Mouse (Mus musculus): ENCODE results near the gene Shroom3.

Gene Shroom3

DNA sequence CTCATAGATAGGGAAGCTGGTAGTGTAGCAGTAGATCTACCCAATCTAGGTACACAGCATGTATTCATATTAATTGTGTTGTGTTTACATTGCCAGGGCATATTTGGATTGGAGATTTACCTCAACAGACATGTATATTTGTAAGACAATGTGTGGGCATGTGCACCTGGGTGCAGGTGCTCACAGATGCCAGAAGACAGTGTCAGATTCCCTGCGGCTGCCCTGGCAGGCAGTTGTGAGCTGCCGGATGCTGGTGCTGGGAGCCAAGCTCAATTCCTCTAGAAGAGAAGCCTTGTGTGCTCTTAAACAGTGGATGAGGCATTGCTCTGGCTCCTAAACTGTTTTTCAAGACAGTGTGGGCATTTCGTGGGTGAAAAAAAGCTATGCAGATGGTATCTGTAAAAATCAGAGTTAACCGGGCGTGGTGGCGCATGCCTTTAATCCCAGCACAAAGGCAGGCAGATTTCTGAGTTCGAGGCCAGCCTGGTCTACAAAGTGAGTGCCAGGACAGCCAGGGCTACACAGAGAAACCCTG is 72.1 kb downstream of the Shroom3 start:
- no peak for DNase-seq (ENCODE audit: low spot score)

DNA sequence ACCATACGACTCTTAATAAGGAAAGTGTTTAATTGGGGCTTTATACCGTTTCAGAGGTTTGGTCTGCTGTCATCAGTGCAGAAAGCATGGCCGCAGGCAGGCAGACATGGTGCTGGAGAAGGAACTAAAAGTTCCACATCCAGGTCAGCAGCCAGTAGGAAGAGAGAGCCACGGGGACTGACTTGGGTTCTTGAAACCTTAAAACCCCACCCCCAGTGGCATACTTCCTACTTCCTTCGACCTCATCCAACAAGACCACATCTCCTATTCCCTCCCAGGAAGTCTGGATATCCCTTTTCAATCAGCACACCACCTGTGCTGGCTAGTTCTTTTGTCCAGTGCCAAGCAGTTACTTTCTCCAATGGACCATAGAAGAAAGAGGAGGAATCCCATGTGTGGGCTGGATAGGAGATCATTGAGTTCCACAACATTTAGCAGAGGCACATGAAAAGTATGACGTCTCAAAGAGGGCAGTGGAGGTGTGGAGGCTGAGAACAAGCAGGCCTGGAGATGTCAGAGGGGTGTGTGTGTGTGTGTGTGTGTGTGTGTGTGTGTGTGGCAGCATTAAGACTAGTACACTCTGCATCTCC is 76.0 kb downstream of the Shroom3 start:
- no peak for DNase-seq (ENCODE audit: low spot score)

DNA sequence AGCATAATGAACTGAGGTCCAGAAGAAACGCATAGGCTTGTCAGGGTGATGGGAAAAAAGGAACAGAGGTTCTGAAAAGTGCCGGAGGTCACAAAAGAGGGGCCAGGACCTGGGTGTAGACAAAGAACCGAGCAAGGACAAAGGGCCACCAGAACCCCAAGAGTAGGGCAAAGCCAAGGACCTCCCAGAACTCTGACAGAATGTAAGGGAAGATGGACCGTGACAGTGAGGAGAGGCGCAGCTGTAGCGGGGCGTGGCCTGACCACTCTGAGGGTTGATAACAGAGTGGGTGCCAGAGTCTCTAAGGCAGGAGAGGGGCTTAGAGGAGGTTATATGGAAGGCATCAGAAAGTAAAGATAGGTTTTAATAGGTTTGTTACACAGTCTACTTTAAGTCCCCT is 77.3 kb downstream of the Shroom3 start:
- DNase-seq (ENCODE audit: low spot score) = no peak

DNA sequence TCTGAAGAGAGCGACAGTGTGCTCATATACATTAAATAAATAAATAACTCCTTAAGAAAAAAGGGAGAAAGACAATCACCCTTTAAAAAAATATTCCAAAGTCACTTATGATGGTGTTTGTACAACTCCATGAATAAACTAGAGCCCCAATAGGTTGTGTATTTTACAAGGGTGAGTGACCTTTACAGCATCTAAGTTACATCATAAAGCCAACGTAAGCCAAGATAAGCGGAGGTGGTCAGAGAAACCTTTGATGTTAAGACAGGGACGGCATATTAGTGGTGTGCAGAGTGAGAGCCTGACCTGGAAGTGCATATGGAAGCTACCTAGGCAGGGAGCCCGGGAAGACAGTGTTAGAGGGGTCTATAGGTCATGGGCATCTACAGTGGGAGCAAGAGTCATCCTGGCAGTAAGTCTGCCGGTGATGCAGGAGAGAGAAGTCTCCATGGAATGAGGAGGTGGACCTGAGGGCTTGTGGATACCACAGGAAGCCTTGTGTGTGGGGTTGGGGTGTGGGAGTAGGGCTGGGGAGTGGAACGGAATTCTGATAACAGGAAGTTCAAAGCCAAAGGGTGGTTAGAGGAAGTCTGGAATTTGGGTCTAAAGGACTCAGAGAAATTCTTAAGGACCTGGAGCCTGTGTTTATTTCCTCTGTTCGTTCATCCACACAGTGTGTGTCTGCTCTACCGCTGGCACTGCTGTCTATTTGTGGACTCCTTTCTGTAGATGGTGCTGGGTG is 78.5 kb downstream of the Shroom3 start:
- no peak for DNase-seq (ENCODE audit: low spot score)

DNA sequence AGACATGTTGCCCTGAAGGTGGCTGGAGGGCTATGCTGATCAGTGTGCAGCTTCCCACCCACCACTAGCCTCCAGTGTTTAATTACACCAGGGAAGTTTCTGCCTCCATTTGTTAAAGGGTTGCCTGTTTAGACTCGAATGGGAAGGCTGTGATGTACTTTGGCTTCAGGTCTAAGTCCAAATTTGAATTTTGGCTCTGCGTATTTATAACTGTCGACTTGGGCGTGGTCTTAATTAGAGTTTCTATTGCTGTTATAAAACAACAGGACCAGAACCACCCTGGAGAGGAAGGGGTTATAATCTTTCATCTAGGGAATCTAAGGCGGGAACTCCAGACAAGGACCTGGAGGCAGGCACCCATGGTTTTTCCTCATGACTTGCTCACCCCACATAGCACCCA is 79.2 kb downstream of the Shroom3 start:
- no peak for DNase-seq (ENCODE audit: low spot score)

DNA sequence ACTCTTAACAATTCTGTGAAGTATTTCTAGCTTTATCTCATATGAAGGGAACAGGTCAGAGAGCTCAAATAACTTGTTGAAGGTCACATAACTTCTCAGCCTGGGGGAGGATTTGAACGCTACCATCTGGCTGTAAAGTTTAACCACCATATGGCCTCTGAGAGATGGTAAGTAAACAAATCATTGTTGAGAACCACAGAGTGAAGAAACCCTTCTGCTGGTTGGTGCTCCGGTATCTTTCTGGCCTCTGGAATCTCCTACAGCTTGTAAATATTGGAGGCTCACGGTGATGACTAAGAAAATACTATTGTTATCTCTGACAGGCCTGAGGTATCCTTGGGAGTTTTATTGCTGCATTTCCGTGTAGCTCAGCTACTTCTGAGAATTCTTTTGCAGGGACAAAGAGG is 80.3 kb downstream of the Shroom3 start:
- DNase-seq (ENCODE audit: low spot score) = no peak

DNA sequence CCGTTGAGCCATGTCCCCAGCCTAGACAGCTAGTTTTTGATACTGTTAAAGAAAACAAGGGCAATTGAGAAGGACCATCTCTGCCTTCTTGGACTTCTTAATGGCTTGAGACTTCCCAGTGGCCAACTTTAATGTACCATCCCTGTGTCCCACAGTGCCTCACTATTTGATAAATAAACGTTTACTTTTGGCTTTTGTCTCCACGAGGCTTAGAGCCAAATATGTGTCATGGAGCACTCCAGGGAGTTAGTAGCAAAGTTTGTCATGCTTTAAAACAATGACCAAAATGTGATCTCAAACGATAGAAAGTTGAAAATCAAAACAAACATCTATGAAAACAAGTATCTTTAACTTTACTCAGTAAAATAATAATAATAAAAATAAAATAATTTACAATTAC is 83.1 kb downstream of the Shroom3 start:
- no peak for DNase-seq (ENCODE audit: low spot score)

DNA sequence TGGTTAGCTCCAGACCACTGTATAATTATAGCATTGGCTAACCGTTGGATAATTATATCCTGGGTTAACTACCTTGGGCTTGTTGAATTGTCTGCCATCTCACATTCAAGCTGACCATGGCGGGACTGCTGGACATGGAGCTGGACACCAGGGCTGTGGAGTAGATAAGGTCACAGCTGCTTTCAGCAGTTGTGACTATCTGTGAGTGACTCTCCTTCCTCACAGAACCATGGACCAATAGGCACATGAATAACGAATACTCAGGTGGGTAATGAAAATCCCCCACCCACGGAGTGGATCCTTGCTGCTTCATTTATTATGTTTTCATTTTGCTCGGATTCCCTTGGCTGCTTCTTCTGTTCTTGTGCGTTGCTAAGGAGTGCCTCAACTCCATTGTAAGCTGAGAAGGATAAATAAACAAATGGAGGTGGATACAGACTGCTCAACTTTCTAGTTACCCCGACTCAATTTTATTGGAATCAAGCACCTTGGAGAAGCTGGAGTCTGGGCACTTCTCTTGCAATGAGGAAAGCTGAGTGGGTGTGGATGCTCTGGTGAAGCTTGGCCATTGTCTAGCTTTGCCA is 84.1 kb downstream of the Shroom3 start:
- no peak for DNase-seq (ENCODE audit: low spot score)

DNA sequence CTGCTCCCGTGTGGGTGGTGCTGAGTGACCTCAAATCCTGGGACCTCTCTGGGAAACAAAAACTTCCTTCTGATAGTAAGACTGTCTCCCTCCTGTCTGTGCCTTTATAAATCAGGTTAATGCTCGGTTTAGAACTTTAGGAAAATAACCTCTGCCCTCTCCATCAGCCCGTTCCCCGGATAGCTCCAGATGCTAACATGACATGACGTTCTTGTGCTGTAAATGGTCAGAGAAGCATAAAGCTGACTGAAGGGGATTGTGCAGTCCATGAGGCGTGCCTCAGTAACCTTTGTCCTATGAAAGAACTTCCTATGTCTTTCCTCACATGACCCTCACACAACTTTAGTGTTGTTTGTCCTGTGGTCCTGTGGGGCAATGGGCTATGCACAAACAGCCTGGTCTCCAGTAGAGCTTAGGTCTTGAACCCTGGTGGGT is 84.6 kb downstream of the Shroom3 start:
- no peak for DNase-seq (ENCODE audit: low spot score)

DNA sequence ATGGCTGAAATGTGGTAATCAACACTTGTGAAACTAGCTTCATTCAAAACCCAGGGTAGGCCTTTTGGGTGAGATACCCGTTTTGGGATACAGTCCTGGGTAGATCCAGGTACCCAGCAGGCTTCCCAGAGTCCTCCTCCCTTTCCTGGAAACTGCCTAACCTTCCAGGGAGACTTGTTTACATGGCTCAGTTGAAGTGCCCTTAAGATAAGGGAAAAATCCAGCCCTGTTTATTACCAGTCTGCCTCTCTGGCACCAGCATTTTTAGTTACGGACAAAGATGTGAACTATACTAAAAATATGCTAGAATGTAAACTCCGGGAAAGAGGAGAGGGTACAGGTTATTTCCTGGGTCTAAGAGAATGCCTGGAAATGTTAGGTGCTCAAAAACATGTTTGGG is 90.6 kb downstream of the Shroom3 start:
- DNase-seq (ENCODE audit: low spot score) = no peak

DNA sequence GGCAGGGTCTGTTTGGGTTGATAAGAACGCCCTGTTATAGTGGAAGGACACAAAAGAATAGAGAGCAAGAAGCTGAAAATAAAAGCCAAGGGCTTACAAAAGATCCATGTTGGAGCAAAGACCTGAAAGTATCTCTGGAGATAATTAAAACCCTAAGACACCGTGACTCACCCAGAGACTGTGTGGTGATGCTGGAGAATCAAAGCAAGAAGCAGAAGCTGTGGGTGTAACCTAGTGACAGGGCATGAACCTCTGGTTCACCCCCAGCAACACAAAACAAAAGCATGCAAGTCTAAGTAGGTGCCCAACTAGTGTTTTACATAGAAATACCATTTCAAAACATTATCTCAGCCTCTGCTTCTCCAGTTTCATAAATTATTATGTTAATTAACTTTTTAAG is 91.2 kb downstream of the Shroom3 start:
- no peak for DNase-seq (ENCODE audit: low spot score)

DNA sequence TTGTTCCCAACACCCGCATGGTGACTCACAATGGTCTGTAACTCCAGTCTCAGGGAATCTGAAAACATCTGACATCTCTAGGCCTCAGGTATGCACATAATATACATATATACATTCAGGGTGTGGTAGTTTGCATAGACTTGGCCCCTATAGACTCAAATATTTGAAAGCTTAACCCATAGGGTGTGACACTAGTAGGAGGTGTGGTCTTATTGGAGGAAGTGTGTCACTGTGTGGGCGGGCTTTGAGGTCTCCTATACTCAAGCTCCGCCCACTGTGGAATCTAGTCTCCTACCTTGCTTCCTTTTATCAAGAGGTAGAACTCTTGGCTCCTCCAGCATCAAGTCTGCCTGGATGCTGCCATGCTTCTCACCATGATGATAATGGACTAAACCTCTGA is 91.7 kb downstream of the Shroom3 start:
- no peak for DNase-seq (ENCODE audit: low spot score)

DNA sequence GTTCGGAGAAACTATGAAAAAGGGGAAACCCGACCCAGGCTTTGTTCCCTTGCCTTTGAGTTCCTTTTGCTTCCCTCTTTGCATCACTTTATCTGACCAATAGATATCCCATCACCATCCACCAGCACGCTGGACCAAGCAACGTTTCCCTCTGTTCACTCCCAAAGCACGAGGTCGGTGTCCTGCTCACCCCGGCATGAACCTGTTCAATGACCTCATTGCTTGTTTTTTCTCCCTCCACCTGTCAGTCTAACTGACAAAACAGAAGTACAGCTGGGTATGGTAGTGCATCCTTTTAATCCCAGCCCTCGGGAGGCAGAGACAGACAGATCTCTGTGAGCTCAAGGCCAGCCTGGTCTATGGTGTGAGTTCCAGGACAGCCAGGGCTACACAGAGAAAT is 95.2 kb downstream of the Shroom3 start:
- no peak for DNase-seq (ENCODE audit: low spot score)

DNA sequence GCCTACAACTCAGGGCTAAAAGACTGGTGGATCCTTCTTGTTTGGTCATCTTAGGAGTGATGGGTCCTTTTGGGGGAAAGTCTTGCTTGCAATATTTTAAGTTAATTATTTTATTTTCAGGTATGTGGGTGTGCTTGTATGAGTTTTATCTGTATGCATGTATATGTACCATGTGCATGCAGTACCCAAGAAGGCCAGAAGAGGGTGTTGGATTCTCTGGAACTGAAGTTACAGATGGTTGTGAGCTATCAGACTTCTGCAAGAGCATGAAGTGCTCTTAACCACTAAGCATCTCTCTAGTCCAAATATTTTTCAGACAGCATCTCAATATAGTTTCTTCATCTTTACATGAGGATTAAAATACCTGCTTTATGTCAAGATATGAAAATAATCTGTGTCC is 97.8 kb downstream of the Shroom3 start:
- DNase-seq (ENCODE audit: low spot score) = no peak

DNA sequence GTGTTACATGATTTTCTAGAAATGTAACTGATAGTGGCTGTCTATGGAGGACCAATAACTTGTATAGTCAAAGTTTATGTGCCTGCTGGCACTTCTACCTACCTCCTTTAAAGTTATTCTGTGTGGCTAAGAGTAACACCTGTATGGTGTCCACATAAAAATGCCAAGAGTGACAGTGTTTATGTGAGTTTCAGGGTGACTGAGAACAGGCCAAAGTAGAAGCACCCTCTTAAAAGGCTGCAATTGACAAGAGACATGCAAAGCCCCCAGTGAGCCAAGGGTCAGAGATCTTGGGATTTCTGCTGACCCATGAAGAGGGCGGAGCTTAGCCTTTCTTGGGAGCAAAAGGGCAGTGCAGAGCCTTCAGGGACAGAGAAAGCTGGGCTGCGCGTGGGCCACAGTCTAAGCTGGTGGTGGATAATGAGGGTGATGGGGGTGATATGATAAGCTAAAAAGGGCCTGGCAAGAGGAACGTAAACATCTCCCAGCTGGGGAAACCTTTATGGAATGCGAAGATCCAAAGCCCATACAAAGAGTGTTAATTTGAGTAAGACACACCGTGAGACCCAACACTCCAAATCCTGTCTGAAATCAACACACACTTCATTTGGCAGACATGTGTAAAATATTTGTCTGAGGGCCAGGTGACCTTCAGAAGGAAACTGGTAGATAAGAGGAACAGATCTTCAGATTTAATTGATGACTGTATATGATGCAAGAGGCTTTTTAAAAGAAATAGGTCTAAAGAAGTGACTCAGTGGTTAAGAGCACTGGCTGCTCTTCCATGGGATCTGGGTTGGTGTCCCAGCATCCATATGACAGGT is 101.0 kb downstream of the Shroom3 start:
- no peak for DNase-seq (ENCODE audit: low spot score)

DNA sequence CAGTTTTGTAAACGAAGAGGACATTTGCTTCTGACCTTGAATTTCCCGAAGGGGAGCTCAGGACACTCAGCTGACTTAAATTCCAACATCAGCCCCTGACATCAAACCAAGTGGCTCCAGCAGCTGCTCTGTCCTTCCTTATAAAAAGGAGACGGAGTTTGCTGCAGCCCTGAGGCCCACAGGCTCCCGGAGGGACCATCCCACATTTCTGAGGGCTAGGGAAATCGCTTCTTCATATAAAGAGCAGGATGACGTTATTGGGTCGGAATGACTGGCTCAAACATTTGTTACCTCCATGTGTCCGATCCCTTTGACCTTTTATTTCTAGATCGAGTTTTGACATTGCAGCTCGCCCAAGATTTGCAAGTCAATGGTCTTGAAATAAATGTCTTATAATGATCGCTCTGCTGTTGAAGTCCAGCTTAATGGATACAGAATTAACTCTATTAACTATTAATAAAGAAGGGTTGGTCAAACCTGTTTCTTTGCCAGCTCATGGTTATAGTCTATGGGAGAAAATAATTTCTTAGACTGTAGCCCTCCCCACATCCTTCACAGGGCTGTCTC is 102.7 kb downstream of the Shroom3 start:
- no peak for DNase-seq (ENCODE audit: low spot score)

DNA sequence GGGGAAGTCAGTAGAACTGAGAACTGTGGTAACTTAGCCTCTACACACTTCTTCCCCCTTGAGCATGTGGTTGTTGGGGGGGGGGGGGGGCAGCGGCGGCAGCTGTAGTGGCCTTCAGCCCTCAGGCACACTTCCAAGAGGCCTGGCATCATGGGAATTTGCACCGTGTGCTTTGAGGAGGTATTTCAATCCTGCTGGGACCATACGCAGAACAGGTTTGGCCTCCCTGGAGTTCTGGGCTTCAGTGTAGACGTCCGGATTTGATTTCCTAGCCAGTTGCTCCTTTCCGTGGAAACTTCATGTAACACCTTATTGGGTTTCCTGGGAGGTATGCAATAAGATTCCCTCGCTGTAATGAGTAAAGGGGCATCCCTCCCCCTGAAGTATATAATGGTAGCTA is 105.8 kb downstream of the Shroom3 start:
- DNase-seq (ENCODE audit: low spot score) = no peak

DNA sequence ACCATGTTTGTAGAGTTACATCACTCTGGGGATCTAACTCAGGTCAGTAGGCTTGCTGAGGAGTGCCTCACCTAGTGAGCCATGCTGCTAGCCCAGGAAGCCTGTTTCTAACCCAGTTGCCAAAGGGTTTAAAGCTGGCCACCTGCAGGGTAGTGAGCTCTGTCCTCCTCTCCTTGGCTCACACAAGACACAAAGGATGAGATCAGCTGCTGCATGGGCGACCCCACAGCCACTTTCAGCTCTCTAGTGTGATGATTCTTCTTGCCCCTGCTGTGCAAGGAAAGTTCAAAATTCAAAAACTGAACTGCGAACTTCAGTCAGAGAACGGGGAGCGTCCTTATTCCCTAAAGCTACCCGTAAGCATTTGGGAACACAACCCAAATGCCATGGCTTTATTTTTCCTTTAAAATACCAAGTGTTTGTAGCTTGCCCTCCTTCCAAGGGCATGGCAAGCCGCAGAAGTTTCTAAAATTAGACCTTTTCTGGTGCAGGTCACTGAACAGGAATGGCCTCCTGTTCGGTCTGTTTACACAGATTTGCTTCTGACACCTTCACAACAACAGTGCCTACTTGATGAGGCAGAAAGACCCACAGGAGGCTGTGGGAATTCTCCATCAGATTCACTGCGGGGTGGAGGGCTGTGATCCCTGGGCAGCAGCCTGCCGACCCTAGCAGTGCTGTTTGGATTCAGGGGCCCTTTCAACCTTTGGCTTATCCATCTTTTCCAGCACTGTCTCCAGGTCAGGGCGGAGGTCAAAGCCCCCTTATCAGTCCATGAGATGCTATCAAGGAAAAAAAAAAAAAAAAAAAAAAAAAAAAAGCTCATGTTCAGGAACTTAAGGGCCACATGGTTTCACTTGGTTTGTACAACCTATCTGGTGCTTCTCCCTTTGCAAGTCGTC is 113.1 kb downstream of the Shroom3 start:
- DNase-seq (ENCODE audit: low spot score) = no peak

DNA sequence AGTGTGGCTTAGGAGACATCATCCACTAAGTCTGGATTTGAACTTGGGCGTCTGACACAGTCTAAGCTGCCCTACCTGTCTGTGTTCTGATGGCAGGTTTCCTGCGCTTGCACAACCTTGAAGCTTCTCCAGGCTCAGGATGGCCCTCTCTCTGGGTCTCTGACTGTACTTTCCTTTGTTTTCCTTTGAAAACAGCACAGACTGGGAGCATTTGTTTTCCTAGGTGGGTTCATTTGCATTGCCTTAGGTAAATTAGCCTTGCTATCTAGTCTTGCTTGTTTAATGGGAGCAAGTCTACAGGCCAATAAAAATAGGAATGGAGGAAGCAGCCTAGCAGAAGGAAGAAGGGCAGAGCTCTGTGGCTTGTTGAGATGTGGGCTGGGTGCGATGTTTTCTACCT is 114.7 kb downstream of the Shroom3 start:
- DNase-seq (ENCODE audit: low spot score) = no peak

DNA sequence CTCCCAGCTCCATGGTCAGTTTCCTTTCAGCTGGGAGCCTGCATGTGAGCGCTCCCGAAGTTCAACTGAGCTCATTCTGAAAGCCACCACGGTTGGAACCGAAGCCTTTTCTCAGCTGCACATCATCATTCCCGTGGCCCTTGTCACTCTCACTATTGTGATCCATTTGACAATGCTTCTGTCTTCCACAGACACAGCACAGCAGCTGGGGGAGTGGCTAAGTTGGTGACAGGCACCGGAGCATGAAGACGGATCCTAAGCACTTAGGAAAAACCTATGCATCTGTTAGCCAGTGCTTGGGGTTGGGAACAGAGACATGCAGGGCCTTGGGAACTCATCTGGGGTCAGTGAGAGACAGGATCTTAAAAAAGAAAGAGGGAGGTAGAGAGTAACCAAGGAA is 121.1 kb downstream of the Shroom3 start:
- DNase-seq (ENCODE audit: low spot score) = no peak
